23 mouse cellular contexts compared by ENCODE assay signal in the genomic region with DNA sequence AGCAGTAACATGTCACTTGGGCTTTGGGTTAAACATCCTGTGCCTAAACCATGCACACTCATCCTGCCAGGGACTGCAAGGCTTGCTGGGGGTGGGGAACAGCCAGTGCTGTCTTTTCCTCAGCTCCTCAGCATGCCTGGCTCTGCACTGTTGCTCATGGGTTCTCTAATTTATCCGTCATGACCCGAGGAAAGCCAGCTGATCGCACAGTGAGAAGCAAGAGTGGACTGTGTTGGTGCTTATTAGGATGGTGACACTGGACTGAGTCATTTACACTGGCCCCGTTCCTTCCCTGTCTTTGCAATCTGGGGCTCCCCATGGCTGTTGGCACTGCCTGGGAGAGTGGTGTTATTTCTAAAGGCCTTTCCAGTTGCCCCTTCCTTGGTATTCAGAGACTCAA. TPM values are rescaled to one million over a fixed set of nuclear protein-coding genes. Genes with fewer than 3 reads are reported as not detected.
"Had no signal": no experiment of that assay in that cellular context is flagged by ENCODE, and none has a peak within 500 bp of the region (broad histone marks: within the 10 kb centered on the region; RNA-seq: fewer than 3 reads in every experiment).

No protein-coding gene starts in this region.

- H3K27ac ChIP-seq: lung, embryonic 15.5 days; macrophage; midbrain, embryonic 13.5 days; midbrain, embryonic 15.5 days; neural tube, embryonic 12.5 days had no signal

- DNase-seq: liver, postnatal 0 days; lung, adult 2 months; lung, postnatal 14 days; lung, postnatal 36 days; retina, postnatal 1 day; right cerebral cortex, adult 18-20 months; right cerebral cortex, postnatal 25 days; right cerebral cortex, postnatal 4 days; spleen, adult 18-20 months; thymus, adult 18-20 months; thymus, postnatal 14 days; thymus, postnatal 36 days had no signal

- H3K4me3 ChIP-seq: lung, embryonic 15.5 days; megakaryocyte, embryonic 14.5 days; midbrain, embryonic 13.5 days; midbrain, embryonic 15.5 days; neural tube, embryonic 12.5 days had no signal

- ATAC-seq: liver, postnatal 0 days; lung, postnatal 0 days; midbrain, embryonic 13.5 days; midbrain, embryonic 15.5 days had no signal

- H3K4me1 ChIP-seq: lung, embryonic 15.5 days; neural tube, embryonic 12.5 days had no signal

- H3K27me3 ChIP-seq: midbrain, embryonic 15.5 days had no signal

RNA-seq across cellular contexts. Expression of a gene that starts 33.5 kb away (rescaled TPM):
- polyA plus RNA-seq: liver, postnatal 0 days; macrophage; midbrain, embryonic 11.5 days; midbrain, embryonic 13.5 days; midbrain, embryonic 15.5 days; midbrain, postnatal 0 days; neural tube, embryonic 12.5 days; neural tube, embryonic 14.5 days; thymus, postnatal 0 days had no signal
